Comparison of ENCODE assay signal across 8 mouse cellular contexts in the genomic region with DNA sequence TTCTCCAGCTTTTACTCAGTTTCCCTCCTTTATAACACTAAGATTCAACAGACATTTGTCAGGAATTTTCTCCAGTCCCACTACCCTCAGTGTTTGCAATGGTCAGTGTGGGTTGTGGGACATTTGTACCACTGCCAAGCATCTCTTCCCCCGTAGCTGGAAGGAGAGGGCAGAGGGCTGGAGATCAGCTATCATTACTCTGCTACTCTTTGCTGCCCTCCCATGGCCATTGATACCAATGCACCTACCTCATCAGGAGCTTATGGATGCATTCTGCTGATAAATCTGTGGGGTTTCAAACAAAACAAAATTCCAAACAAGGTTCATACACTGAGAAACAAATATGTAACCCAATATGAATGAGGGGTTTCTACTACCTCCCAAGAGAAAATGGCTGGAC. TPM values are rescaled to one million over a fixed set of nuclear protein-coding genes. Genes with fewer than 3 reads are reported as not detected.
A peak's percentile ranks its signal among the peaks of the same experiment; 100 is the strongest.
DNase-seq lines count a peak whose midpoint lies in the region; ATAC-seq and TF ChIP-seq lines count a peak whose summit lies in the region.

No protein-coding gene starts in this region.

- 10% methylated on average over 1 of the region's 1 CpGs for WGBS in embryonic facial prominence, embryonic 14.5 days
- WGBS in midbrain, postnatal 0 days, result 10% methylated on average over 1 of the region's 1 CpGs

- no peaks in the 10 kb centered on the region for H3K27me3 ChIP-seq in embryonic facial prominence, embryonic 14.5 days (replicated peaks; ENCODE audit: control insufficient read depth, insufficient read depth, low read length)
- no peaks in the 10 kb centered on the region for H3K27me3 ChIP-seq in midbrain, postnatal 0 days (ENCODE audit: insufficient read depth, low read length)

- no peak; the same call in 1 of the 2 replicates for ATAC-seq in embryonic facial prominence, embryonic 14.5 days (ENCODE audit: low read depth)
- peak; percentile 53; the same call in 1 of the 2 replicates for ATAC-seq in midbrain, postnatal 0 days (ENCODE audit: low FRiP score)
- ATAC-seq in monocyte, adult 5-6 weeks (replicated peaks; ENCODE audit: insufficient number of reproducible peaks, low FRiP score, low TSS enrichment, poor library complexity, severe bottlenecking), result no peak

- no peaks in the 10 kb centered on the region for H3K4me1 ChIP-seq in embryonic facial prominence, embryonic 14.5 days (ENCODE audit: control insufficient read depth, insufficient read depth, low read length)
- H3K4me1 ChIP-seq in midbrain, postnatal 0 days (ENCODE audit: insufficient read depth, low read length), result no peaks in the 10 kb centered on the region

- H3K27ac ChIP-seq in embryonic facial prominence, embryonic 14.5 days (replicated peaks; ENCODE audit: low read depth, low read length), result no peak overlapping the region
- H3K27ac ChIP-seq in midbrain, postnatal 0 days (ENCODE audit: low read depth, low read length), result no peak overlapping the region

- no peak overlapping the region for H3K9ac ChIP-seq in embryonic facial prominence, embryonic 14.5 days (ENCODE audit: low read depth, low read length)
- H3K9ac ChIP-seq in midbrain, postnatal 0 days (replicated peaks; ENCODE audit: low read length, poor library complexity, severe bottlenecking), result no peak overlapping the region

- no peak overlapping the region for H3K4me2 ChIP-seq in embryonic facial prominence, embryonic 14.5 days (ENCODE audit: low read depth, low read length)
- H3K4me2 ChIP-seq in midbrain, postnatal 0 days (ENCODE audit: low read depth, low read length, poor library complexity, severe bottlenecking), result no peak overlapping the region

- H3K4me3 ChIP-seq in embryonic facial prominence, embryonic 14.5 days (ENCODE audit: low read depth, low read length), result no peak overlapping the region
- H3K4me3 ChIP-seq in midbrain, postnatal 0 days (ENCODE audit: low read depth, low read length), result no peak overlapping the region

- H3K9me3 ChIP-seq in embryonic facial prominence, embryonic 14.5 days (ENCODE audit: control insufficient read depth, low read length), result 0 out of 2 replicates have a peak, but pooled peaks cover 4% of the 10 kb centered on the region
- H3K9me3 ChIP-seq in midbrain, postnatal 0 days (ENCODE audit: low read length), result no peaks in the 10 kb centered on the region; the same call in 1 of the 2 replicates

- DNase-seq in ovary, postnatal 14 days (ENCODE audit: low spot score), result peak; percentile 23
- no peak for DNase-seq in ovary, postnatal 36 days (ENCODE audit: low spot score)
- peak; percentile 40 for DNase-seq in adrenal gland, postnatal 25 days
- peak; percentile 33 for DNase-seq in embryonic facial prominence, embryonic 14.5 days (ENCODE audit: low spot score)
- peak; percentile 7 for DNase-seq in induced T-regulatory cell, adult 2 months (ENCODE audit: low read depth)
- peak; percentile 10 to 22 for DNase-seq in left cerebral cortex, postnatal 36 days (ENCODE audit: low spot score in 2 of 2)
- DNase-seq in midbrain, postnatal 0 days (ENCODE audit: low spot score), result peak; percentile 65

- intact Hi-C loops in left cerebral cortex, postnatal 36 days (cut with DNase I), result loop anchor here (5.0 kb wide), 1 partner anchor 289 kb away; no protein-coding TSS in a partner anchor

- H3K36me3 ChIP-seq in embryonic facial prominence, embryonic 14.5 days (ENCODE audit: control insufficient read depth, insufficient read depth, low read length), result no peaks in the 10 kb centered on the region
- H3K36me3 ChIP-seq in midbrain, postnatal 0 days (ENCODE audit: insufficient read depth, low read length), result no peaks in the 10 kb centered on the region

- TF ChIP-seq CTCF in midbrain, postnatal 0 days (IDR thresholded peaks at IDR 0.05), result peak; percentile 83

RNA-seq across cellular contexts. Expression of a gene that starts 40.9 kb away (rescaled TPM):
- 3.7 and 4.9 TPM in 2 replicates for total RNA-seq in adrenal gland, postnatal 25 days (2021)
- 26.9 and 31.3 TPM in 2 replicates for polyA plus RNA-seq in embryonic facial prominence, embryonic 14.5 days (2014; fragmentation: Nextera tagmentation; extraction: Ambion mirVana)
- total RNA-seq in left cerebral cortex, postnatal 36 days (2021), result 10 to 100 TPM in 1 of 2 experiments, 1 to 10 TPM in 1; 9.2 to 11.2 TPM
- 3.6 and 3.8 TPM in 2 replicates for total RNA-seq in midbrain, postnatal 0 days (2014; rRNA removed)
- polyA plus RNA-seq in midbrain, postnatal 0 days (2015; fragmentation: Nextera tagmentation; extraction: Ambion mirVana), result 4.1 and 4.3 TPM in 2 replicates
- total RNA-seq in monocyte, adult 5-6 weeks (2017), result not detected in 3 replicates
